Mouse (Mus musculus) fibroblast of lung, adult 2 months (primary cell): ENCODE results near the gene Irf4.

Experiments used
- DNase-seq: peaks from one replicate; pipeline ENCODE4 v3.0.0-alpha.2; 2011; ENCODE audit warnings: low read depth

Irf4 gene

DNA sequence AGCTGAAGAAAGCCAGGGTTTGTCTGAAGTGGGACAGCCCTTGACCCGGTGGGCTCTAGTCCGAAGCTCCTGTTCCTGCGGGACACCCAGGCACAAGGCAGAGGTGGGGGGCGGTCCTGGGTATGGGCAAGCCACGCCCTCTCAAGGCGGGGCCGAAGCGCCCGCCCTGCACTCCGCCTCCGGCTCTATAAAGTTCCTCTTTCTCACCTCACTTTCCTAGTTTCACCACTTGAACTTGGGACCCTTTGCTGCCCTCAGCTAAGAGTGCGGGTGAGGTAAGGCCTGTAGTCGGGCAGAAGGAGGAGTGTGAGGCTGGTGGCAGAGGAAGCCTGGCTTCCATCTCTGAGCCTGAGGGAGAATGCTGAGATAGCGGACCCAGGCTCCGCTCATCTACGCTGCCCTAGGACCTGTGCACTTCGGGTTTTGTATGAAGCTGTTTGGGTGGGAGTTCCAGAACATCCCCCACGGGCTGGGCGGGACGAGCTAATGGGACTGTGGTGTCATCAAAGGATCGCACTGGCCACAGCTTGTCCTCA lies at the start of gene Irf4:
Gene Irf4, plus strand, starts transcription at position 206 of the 536 bp plus-strand sequence.
- DNase-seq = no peak

DNA sequence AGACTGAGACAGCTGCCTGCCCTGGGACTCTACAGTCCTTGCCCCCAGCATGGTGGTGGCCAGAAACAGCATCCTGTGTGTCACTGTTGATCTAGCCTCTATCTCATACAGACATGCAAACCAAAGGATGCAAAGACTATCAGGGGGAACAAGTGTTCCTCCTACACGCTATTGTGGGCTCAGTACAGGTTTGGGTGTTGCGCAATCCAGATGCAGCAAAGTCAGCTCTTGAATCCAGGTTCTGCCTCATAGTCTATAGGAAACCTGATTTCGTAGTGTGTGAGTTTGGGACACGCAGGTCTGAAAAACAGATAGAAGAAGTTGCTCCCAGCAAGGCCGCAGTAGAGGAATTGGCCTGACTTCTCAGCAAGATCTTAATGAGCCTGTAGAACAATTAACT lies 46.3 kb upstream of the Irf4 start:
- DNase-seq = no peak

DNA sequence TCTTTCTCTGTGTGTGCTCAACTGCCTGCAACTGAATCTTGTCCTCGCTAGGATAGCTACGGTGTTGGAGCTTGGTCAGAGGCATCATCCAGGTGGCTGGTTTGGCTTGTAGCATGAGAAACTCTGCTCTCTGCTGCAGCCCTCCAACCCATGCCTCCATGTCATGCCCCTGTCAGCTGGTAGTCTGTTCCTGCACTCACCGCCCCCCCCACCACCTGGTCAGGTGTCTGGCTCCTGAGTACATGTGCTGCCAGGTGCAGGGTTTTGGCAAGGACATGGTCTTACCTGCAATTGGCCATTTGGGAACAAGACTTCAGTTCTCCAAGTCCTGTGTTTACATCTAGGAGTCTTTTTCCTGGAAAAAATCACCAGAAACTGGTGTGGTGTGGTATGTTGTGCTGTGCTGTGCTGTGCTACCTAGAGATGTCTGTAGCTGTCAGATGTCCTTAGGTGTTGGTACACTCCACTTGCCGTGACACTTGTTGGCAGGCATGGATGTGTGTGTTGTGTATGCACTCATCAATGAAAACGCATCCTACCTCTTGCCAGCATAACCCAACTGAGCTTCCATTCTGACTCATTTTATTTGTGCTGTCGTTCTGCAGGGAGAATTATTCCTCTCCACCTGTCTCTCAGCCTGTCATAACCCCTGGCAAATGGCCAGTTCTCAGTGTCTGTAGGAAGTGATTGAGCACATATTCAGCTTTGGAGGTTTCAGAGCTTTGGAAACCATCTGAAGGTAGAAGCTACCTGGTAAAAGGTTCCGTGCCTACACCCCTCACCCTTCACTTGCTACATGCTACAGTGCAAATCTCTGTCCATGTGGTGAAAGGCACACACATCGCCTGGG lies 44.6 kb upstream of the Irf4 start:
- DNase-seq = no peak

DNA sequence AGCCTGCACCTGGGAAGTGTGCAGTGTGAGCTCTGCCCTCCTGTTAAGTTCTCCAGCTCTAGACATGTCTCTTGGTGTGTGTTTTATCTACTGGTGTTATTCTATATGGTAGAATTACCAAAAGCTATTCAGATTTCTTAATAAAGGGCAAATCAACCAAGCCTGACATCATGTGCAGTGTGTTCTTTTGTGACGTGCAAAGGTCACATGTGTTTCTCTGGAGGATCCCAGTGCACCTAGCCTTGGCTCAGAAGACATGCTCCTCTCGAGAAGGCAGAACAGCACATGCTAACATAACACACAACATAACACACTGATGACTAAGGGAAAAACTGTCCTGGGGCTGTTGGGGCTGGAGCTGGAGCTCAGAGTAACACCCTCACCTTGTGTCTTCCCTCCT lies 38.0 kb upstream of the Irf4 start:
- DNase-seq = no peak

DNA sequence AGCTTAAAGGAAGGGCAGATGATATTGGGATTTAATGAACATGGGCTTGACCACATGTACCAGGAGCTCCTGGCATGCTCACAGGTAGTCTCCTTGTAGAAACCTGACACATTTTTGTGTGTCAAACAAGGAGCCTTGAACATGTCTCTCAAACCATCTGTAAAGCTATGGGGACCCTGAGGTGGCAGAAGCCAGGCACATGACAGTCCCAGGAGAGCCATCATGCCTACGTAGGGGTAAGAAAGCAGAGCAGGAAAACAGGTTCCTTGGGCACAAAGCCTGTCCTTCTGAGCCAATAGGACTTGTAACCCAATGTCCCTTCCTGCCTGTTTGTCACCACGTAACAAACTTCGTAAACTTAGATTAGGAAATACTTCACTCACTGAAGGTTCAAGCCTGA lies 37.3 kb upstream of the Irf4 start:
- no peak for DNase-seq

DNA sequence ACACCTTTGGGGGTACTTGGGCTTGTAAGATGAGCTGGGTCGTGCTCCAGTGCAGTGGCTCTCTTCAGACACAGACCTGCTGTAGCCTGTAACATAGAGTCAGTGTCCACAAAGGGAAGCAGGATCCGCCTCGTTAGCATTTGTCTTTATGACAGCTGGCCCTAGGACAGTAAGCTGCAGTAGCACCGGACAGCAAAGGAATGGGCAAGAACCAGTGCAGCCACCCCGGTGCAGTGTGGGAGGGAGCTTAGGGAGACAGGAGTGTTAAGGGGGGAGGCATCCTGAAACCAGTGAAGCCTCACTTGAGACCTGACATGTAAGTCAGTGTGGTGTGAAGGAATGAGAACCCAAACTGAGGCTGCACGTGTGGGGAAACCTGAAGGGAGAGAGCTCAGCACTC lies 36.7 kb upstream of the Irf4 start:
- DNase-seq = no peak

DNA sequence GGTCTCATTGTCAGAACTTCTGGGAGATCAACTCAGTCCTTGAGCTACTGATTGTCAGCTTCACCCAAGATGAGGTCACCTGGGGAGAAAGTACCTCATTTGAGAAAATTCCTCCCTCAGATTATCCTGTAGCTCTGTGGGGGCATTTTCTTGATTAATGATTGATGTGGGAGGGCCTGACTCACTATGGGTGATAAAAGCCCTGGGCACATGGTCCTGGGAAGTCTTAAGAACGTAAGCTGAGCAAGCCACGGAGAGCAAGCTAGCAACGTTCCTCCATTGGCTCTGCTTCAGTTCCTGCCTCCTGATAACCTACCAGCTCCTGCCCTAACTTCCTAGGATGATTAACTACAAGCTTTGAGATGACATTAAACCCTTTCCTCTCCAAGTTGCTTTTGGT lies 35.4 kb upstream of the Irf4 start:
- no peak for DNase-seq

DNA sequence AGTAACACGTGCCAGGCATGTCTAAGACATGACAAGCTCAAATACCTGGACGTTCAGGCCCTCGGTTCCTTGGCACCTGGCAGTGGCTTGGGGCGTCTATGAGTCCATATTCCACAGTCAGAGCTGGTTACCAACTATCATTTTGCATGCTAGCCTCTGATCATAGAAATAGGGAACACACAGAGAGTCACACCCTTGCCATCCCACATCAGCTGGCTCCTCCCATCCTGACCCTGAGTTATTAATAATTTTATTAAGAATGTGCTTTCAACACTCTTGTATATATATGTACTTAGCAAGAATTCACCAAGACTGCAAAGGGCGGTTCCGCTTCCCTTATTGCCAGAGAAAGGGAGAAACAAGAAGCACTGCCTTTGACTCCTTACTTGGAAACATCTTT lies 34.5 kb upstream of the Irf4 start:
- DNase-seq = no peak

DNA sequence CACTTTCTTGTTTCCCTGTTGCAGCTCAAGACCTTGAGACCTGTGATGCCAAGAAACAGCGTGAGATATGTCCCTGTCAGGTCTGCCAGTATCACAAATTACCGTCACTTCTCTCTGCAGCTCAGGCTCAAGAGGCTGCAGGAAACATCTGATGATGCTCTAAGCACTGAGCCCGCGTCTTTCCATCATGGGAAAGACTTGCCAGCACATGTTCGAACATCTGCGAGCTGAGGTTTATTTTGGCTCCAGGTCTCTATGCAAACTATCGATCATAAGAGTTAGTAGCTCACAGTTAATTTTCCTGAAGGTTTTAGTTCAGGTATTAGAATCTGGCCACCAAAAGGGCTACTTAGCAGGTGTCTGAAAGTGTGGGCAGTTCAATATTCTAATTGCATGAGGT lies 34.0 kb upstream of the Irf4 start:
- DNase-seq = no peak

DNA sequence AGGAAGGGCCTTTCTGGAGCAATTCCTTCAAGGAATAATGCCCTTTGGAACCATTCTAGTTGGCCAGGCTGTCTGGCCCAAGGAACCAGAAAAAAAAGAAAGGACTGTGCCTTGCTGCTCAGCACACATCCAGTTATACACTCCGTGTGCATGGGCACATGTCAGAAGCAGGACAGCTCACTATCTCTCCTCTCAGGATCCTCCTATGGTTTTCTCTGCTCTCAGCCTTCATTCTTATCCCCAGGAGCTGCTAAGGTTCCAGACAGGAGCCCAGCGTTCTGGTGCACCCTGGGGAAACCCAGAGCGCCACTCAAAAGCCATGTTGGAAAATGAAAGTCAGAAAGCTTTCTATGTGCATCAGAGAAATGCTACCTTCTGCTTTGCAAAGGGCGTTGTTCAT lies 33.5 kb upstream of the Irf4 start:
- DNase-seq = no peak

DNA sequence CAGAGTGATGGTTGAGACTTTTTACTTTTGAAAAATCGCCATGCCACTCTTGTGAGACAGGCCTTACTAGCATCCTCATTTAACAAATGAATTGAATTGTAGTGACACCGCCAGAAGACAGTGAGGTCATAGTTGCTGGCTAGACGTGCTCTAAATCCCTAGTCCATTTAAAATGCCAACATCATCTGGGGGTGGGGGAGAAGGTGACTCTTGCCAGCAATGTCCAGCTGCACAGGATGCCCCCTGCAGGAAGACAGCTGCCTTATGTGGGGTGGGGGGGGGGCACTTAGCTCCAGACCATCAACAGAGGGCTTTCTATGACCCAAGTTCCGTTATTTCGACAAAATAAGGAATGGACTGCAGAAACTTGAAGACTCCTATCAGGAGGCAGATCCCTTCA lies 32.4 kb upstream of the Irf4 start:
- no peak for DNase-seq

DNA sequence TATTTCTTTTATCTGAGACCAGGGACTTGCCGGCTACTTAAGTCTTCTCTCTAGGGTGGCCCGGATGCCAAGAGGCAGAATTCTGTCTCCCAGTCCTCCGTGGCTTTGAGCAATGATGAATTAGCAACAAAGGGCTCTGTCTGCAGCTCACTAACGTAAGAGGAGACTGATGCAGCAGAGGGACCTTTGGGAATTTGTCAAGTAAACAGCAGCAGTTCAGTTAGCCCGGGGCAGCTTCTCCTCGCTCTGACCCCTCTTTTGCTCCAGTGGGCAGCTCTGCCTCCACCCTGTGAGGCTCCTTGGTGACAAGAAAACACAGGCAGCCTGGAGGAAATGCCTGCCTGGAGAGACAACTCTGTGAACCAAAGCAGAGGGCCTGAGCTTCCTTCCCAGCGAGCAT lies 26.4 kb upstream of the Irf4 start:
- no peak for DNase-seq

DNA sequence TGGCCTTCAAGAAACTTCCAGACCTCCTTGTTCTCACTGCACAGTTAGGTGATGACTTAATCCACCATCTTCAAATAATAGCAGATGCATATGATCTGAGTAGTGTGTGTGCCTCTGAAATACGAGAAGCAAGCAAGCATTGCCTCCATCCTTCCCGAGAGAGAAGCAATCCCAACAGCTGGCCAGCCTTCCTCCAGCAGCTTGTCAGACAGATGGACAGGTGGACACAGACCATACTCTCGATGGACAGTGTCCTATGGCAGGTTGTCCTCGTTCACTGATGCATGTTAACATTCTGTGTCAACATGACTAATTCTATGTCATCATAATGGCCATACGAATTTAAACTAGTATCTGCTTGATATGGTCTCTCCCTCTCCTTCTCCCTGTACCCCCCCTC lies 25.8 kb upstream of the Irf4 start:
- DNase-seq = no peak

DNA sequence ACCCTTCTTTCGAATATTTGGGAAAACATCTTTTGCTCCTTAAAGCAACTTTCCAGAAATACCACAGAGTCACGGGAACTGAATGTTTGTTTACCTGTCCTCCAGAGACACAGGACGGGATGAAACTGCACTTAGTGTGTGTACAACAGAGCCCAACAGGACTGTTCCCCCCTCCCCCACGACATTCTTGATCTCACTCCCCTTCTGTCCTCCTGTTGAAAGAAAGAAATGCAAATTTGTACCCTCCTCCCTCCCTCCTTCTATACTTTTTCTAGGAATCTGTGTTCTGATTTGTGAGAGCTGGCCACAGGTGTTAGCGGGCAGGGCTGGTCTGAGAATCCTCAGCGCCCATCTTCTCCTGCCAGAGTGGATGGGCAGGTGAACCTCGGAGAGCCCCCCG lies 25.2 kb upstream of the Irf4 start:
- no peak for DNase-seq

DNA sequence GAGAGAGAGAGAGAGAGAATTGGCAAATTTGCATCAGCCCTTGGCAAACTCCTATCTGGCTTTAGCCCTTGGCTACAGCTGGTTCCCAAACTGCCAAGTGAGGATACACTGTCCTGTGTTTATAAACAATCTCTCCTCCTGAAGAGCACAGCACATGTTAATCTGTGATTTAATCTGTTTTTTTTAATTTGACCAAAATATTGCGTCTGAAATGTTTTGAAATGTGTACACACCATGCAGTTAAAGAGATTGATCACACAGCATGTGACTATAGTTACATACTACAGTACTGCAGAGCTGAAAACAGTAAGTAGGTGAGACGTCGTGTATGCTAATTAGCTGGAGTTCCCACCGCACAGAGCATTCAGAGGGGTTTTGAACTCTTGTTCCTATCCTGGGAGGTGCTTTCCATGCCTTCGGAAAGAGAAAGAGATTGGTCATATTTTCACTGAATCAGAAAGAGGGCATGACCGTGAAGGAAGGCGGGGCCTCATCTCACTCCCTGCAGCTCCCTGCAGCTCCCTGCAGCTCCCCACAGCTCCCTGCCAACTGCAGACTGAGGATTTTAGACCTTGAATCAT lies 24.2 kb upstream of the Irf4 start:
- DNase-seq = peak; percentile 22

DNA sequence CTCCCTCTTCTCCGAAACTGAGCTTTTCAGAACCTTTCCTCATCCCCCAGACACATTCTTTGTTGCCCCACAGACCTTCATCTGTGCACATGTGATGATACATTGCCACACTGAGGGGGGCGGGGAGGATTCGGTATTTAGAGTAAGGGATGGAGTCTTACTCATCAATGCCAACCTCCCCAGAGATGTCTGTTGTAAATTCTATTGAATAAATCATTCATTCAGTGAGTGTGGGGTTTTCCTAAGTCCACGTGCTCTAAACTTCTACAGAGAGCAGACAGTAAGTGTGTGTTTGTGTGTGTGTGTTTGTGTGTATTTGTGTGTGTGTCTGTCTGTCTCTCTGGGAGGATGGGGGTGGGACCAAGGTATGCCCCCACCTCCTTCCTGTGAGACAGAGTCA lies 22.1 kb upstream of the Irf4 start:
- no peak for DNase-seq

DNA sequence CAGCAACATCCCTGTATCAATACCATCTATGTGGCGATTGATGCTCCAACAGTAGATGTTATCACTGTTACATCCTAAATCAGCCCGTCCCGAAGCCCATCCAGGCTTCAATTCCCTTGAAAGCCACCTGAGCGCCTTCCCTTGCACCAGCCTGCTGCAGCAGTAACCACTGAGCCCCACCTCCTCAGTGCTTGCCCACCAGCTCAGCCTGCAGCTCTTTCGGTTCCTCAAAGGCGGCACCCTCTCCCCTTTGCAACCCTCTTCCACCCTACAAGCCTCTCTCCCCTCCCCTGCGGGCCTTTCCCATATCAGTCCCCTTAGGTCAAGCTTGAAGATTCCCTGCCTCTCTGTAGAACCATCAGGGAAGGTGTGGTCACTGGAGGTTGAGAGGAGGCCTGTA lies 20.9 kb upstream of the Irf4 start:
- no peak for DNase-seq

DNA sequence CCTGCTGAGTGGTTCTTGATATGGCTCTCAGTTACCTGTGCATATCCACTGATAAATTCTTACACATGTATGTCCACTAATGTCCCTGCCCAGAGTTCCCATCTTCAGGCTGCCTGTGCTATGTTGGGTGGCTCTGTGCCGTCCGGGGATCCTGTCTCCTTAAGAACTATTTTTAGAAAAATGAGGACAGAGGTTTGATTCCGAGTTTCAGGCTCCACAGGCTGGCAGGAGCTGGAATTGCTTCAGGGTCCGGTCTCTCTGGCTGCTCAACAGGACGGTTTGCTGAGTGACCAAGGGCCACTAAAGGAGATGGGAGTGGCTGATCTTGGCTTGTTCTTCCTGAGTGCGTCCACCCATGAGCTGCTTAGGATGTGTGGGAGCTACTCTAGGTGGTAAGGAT lies 19.8 kb upstream of the Irf4 start:
- DNase-seq = no peak

DNA sequence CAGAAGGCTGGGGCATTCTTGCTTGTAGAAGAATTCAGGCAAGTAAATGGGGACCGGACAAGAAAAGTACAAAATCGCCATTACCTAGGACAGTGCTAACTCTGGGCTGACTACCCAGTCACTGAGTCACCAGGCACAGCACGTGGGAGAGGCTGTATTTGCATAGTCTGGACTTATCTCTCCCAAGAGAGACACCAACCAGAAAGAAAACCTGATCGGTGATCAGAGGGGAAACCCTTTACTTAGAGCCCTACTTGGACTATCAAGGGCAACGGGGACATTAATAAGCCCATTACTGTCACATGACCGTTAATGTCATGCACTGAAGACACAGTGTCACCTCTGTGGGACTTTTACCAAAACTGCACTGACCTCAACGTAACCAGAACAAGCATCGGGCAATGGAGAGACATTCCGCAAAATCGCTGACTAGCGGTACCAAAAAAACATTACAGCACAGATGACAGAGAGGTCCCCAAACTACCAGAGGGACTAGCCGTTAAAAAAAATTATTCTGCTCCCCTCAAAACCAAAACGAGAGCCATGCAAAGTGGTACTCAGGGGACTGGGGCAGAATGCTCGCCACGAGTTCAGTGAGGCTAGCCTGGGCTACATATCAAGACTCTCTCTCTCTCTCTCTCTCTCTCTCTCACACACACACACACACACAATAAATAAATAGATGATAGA lies 18.8 kb upstream of the Irf4 start:
- DNase-seq = no peak

DNA sequence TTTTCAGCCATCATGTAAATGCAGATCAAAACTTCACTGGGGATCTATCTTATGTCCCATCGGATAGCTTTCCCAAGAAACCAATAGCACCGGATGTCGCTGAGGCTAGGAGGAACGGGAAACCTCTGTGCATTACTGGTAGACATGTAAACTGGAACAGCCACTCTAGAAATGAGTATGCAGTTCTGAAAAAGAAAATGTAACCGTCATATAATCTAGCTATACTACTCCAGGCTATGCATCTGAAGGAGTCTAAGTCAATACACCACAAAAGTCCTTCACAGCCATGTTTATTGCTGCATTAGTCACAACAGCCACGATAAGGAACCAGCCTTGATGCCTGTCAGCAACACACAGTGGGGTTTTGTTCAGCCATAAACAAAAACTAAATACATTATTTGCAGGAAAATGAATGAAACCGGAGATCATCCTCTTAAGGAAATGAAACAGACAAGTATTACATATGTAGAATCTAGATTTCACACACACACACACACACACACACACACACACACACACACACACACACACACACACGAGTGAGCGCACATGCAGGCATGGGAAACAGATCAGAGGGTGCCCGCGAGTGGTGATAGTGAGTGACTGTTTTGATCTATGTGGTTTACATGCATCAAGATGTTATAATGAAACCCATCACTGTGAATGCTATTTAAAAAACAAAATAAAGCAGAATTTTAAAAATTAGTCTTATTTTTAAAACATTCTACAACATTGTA lies 16.1 kb upstream of the Irf4 start:
- DNase-seq = no peak

DNA sequence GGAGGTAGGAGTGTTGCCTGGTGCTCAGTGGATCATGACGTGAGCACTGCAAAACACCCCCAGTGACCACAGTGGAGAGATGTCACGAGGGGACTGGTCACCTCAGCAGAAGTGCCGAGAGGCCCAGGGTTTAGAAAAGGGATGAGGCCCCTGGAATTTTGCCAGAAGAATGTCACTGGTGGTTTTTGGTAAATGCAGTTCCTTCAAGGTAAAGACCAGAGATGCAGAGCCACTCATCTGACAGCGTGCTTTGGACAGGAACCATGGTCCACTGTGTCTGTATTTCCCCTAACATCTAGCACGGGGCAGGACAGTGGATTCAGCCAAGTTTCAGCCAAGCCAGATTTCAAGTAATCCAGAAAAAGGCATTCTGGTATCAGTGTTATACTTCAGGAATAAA lies 12.3 kb upstream of the Irf4 start:
- DNase-seq = no peak

DNA sequence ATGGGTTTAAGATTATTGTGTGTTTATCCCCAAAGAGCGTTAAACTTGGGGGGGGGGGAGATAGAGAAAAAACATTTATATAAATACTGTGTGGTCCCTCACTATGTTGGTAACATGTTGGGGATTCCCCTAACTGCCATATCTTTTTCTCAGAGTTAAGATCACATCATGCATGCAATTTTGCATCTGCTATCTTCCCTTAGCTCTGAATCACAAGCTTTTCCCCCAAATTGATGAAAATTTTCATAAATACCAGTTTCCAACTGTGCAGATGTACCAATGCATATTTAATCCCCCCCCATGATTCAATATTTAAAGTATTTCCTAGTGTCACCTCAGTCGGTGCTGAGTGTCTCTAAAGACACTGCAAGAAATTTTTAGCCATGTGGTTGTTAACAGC lies 11.8 kb upstream of the Irf4 start:
- no peak for DNase-seq
